Mouse (Mus musculus) liver, adult 2 months (tissue): ENCODE measurements around the gene Ndrg3. TPM values are rescaled to one million over a fixed set of nuclear protein-coding genes. Genes with fewer than 3 reads are reported as not detected.

Source experiments
- DNase-seq: peaks from one replicate; pipeline ENCODE4 v3.0.0-alpha.2; 2011; ENCODE audit warnings: low read depth, low spot score; ENCODE audit errors: extremely low read depth
- H3K27ac ChIP-seq: fragments of 200-500 bp; replicated peaks from 2 replicates; pipeline ENCODE4 v1.5.1; 2012; ENCODE audit warnings: low read depth, mild to moderate bottlenecking, control low read depth, inconsistent platforms, low read length; ENCODE audit not compliant: insufficient read depth
- H3K27me3 ChIP-seq: fragments of 200-500 bp; 2 replicates; pipeline ENCODE4 v1.6.1; 2012; ENCODE audit warnings: mild to moderate bottlenecking, moderate library complexity, low read length, inconsistent platforms; ENCODE audit not compliant: control insufficient read depth, insufficient read depth
- H3K36me3 ChIP-seq: fragments of 200-500 bp; 2 replicates; pipeline ENCODE4 v1.6.1; 2012; ENCODE audit warnings: low read length, inconsistent platforms; ENCODE audit not compliant: control insufficient read depth, insufficient read depth
- H3K4me1 ChIP-seq: fragments of 200-500 bp; 2 replicates; pipeline ENCODE4 v1.6.1; 2011; ENCODE audit warnings: low read length; ENCODE audit not compliant: control insufficient read depth, insufficient read depth
- H3K4me3 ChIP-seq: fragments of 200-500 bp; 2 replicates; pipeline ENCODE4 v1.5.1; 2011; ENCODE audit warnings: low read depth, mild to moderate bottlenecking, control low read depth, low read length, moderate library complexity; ENCODE audit not compliant: insufficient read depth
- H3K79me2 ChIP-seq: fragments of 200-500 bp; 2 replicates; pipeline ENCODE4 v1.6.1; 2012; ENCODE audit warnings: inconsistent platforms, mild to moderate bottlenecking, low read length, moderate library complexity; ENCODE audit not compliant: control insufficient read depth, insufficient read depth
- H3K9ac ChIP-seq: fragments of 200-500 bp; 2 replicates; pipeline ENCODE4 v1.6.1; 2012; ENCODE audit warnings: low read depth, mild to moderate bottlenecking, control low read depth, inconsistent platforms, low read length
- CTCF ChIP-seq: fragments of 200-500 bp; IDR thresholded peaks from 2 replicates; pipeline ENCODE4 v1.5.1; 2011; ENCODE audit warnings: low read depth, low read length, control low read depth
- POLR2A ChIP-seq: fragments of 200-500 bp; IDR thresholded peaks from 2 replicates; pipeline ENCODE4 v1.6.1; 2011; ENCODE audit warnings: low read length, control low read depth; ENCODE audit not compliant: insufficient read depth; ENCODE audit errors: extremely low read depth
- WGBS: fragments of 180-500 bp; shearing (Covaris S2); methylation state at CpG from one replicate; pipeline ENCODE4 v1.1.7; 2018; 5-methylcytosine and 5-hydroxymethylcytosine counted together
- polyA plus RNA-seq: library from polyadenylated mRNA; depleted of rRNA; stranded (reverse); fragments of >200 nt; gene quantifications from 2 replicates; pipeline ENCODE4 v1.2.3, GENCODE M21; 2012
- total RNA-seq: library from RNA; depleted of rRNA; stranded (reverse); fragments of >200 nt; gene quantifications from 2 replicates; pipeline ENCODE4 v1.2.3, GENCODE M21; 2014

The Ndrg3 gene
- total and polyA plus RNA-seq, 2 experiments: 9.1 to 20.8 TPM

DNA sequence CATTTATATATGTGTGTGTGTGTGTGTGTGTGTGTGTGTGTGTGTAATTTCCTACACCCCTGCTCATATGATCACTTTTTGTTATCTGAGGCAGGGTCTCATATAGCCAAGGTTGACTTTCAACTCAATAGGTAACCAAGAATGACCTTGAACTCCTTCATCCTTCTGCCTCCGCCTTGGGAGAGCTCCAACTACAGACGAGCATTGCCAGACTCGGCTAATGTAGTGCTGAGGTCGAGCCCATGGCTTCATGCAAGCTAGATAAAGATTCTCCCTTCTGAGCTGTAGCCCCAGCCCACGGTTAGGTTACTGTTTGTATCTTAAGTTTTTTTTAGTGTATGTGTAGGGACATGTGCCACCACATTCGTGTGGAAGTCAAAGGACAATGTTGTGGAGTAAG lies 90.0 kb downstream of the Ndrg3 start:
- Histone ChIP-seq H3K79me2 (no peaks in the 10 kb centered on the region), H3K36me3 (no peaks in the 10 kb centered on the region), H3K9ac (no peak overlapping the region), H3K4me1 (no peaks in the 10 kb centered on the region; the same call in 1 of the 2 replicates), H3K27ac (no peak overlapping the region), H3K4me3 (no peak overlapping the region), H3K27me3 (no peaks in the 10 kb centered on the region)
- DNase-seq: no peak
- WGBS: 61% methylated on average over 6 of the region's 6 CpGs
- TF ChIP-seq CTCF: no peak
- no peak for TF ChIP-seq POLR2A

DNA sequence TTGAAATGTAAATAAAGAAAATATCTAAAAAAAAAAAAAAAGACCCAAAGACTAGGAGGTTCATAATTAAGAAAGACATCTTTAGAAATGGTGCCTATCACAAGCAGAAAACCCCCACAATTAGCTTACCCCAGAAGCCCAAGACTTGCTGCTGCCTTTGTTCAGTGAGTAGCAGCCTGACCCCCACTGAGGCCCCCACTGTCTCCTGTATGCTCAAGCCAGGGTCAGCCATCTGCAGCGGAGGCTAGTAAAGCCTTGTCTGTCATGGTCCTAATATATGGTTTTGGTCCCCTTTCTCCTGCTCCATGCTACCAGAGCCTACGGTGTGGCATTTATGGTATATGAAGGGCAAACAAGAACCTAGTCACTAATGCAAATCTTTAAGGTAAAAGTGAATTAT lies 90.5 kb downstream of the Ndrg3 start:
- DNase-seq: no peak
- TF ChIP-seq POLR2A (no peak), CTCF (no peak)
- Histone ChIP-seq H3K4me3 (no peak overlapping the region), H3K27ac (no peak overlapping the region), H3K27me3 (no peaks in the 10 kb centered on the region), H3K79me2 (no peaks in the 10 kb centered on the region), H3K4me1 (no peaks in the 10 kb centered on the region; the same call in 1 of the 2 replicates), H3K36me3 (no peaks in the 10 kb centered on the region), H3K9ac (no peak overlapping the region)
- WGBS: 96% methylated on average over 2 of the region's 2 CpGs

DNA sequence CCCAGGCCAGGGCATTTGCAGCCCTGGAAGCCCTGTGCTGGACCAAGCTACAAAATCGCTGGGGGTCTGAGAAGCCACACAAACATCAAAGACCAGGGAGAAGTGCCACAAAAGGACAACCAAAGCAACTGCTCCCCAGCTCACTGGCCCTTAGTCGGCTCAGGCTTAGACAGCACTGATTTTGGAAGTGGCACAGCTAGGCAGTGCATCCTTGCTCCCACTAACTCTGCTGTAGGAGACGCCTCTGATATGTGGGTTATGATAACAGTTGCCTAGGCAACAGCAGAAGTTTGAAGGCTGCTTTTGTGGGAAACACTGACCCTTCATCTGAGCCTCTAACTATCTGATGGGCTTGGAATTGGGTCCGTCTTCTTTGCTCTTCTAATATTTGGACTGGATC lies 92.7 kb downstream of the Ndrg3 start:
- no peaks in the 10 kb centered on the region; the same call in 1 of the 2 replicates for H3K4me1 ChIP-seq
- WGBS: 71% methylated on average over 4 of the region's 4 CpGs
- TF ChIP-seq CTCF: no peak
- no peak for TF ChIP-seq POLR2A

DNA sequence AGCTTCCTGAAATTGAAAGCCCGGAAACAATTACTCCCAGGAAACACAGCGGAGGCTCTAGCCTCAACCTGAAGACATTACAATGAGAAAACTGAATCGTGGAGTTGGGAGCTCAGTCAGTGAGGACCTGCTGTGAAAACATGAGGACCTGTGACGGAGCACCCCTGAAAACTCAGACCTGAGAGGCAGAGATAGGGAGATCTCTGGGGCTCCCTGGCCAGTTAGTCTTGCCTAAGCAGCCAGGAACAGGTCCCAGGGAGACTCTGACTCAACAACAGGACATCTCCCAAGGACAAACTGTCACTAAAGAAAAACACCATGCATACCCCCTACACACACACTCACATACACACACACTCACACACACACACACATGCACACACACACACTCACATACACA lies 93.5 kb downstream of the Ndrg3 start:
- no peak for DNase-seq
- H3K27ac ChIP-seq: no peak overlapping the region
- WGBS: 57% methylated on average over 4 of the region's 4 CpGs
- H3K9ac ChIP-seq: no peak overlapping the region
- H3K36me3 ChIP-seq: no peaks in the 10 kb centered on the region
- no peaks in the 10 kb centered on the region; the same call in 1 of the 2 replicates for H3K4me1 ChIP-seq
- no peaks in the 10 kb centered on the region for H3K79me2 ChIP-seq
- H3K27me3 ChIP-seq: no peaks in the 10 kb centered on the region
- H3K4me3 ChIP-seq: no peak overlapping the region
- no peak for TF ChIP-seq POLR2A
- TF ChIP-seq CTCF: no peak

More for the DNA sequence above, 92.7 kb downstream of the Ndrg3 start:
- DNase-seq: no peak
- no peak overlapping the region for H3K4me3 ChIP-seq
- H3K79me2 ChIP-seq: no peaks in the 10 kb centered on the region
- H3K36me3 ChIP-seq: no peaks in the 10 kb centered on the region
- H3K9ac ChIP-seq: no peak overlapping the region
- no peak overlapping the region for H3K27ac ChIP-seq
- no peaks in the 10 kb centered on the region for H3K27me3 ChIP-seq

DNA sequence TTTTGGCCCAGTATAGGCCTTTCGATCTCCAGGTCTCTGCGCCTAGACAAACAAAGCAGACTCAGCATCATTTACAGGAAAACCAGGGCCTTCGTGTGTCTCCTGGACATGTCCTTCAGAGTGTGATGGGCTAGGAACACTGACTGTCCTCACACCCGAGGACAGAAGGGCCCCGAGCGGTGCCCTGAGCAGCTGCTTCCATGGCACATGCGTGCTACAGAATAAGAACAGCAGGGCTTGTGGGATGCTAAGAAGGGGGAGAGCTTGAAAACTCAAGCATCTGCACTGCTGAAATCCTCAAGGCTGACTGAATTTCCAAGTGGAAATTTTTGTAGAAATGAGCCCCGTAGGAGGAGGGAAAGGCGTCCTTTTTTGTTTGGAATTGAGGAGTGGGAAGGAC lies 94.8 kb downstream of the Ndrg3 start:
- no peaks in the 10 kb centered on the region; the same call in 1 of the 2 replicates for H3K4me1 ChIP-seq
- no peak for TF ChIP-seq CTCF
- no peak for TF ChIP-seq POLR2A
- H3K27me3 ChIP-seq: no peaks in the 10 kb centered on the region
- no peak for DNase-seq
- 82% methylated on average over 9 of the region's 9 CpGs for WGBS
- no peaks in the 10 kb centered on the region for H3K36me3 ChIP-seq
- H3K27ac ChIP-seq: no peak overlapping the region
- H3K4me3 ChIP-seq: no peak overlapping the region
- H3K9ac ChIP-seq: no peak overlapping the region
- no peaks in the 10 kb centered on the region for H3K79me2 ChIP-seq

DNA sequence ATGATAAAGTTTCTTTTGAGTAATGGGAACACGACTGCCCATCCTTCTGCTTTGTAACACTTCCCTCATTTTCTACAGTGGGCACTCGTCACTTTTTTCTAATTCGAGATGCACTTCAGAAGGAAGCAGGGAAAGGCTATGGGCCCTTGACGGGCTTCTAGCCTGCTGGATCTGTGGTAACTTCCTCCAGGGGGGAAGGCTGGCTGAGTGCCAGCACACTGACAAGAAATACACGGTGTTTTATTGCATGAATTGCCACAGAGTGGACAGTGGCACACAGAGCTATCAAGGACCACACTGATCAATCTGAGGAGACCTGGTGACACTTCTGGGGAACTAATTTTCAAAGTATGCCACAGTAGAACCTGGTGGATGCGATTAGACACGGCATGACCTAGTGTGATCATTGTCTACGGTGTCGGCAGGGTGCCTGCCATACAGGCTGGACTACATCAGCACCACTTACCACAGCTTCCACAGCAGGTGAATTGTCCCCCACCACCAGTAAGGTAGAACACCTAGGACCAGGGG lies 95.4 kb downstream of the Ndrg3 start:
- no peaks in the 10 kb centered on the region for H3K79me2 ChIP-seq
- WGBS: 79% methylated on average over 9 of the region's 9 CpGs

More for the DNA sequence above, 95.4 kb downstream of the Ndrg3 start:
- no peak overlapping the region for H3K9ac ChIP-seq
- H3K27me3 ChIP-seq: no peaks in the 10 kb centered on the region
- DNase-seq: no peak
- no peaks in the 10 kb centered on the region for H3K36me3 ChIP-seq
- H3K4me1 ChIP-seq: no peaks in the 10 kb centered on the region; the same call in 1 of the 2 replicates
- TF ChIP-seq CTCF: no peak
- TF ChIP-seq POLR2A: no peak
- no peak overlapping the region for H3K4me3 ChIP-seq
- no peak overlapping the region for H3K27ac ChIP-seq
